Mouse (Mus musculus): Measurements from ENCODE around the gene Olfr362.
"Not testable (repeated sequence)": the region's sequence is repeated elsewhere in the genome, so short reads cannot be mapped to it uniquely, and the experiment has no call there.

Gene Olfr362

GRCm38 (mm10) chr2:37117810-37118209 lies at the start of gene Olfr362:
Olfr362 (minus strand) TSS chr2:37117910.
- DNase-seq (ENCODE audit: low spot score in 2 of 2): no peak

GRCm38 (mm10) chr2:37139022-37139421 lies 21.3 kb upstream of the Olfr362 start, which contains the start of gene Olfr364-ps1:
Olfr364-ps1 (plus strand) TSS chr2:37139322.
- no peak for DNase-seq (ENCODE audit: low spot score in 2 of 2)

- DNase-seq (ENCODE audit: low spot score in 2 of 2): not testable (repeated sequence)
Measured at GRCm38 (mm10) chr2:37089190-37089589, 28.5 kb downstream of the Olfr362 start, which contains the start of gene Olfr361. Olfr361 (minus strand) TSS chr2:37089290.

GRCm38 (mm10) chr2:37065446-37065845 lies 52.3 kb downstream of the Olfr362 start, which contains the start of gene Olfr360:
Olfr360 (plus strand) TSS chr2:37065746.
- DNase-seq (ENCODE audit: low spot score in 2 of 2): no peak
